Mouse (Mus musculus) CD4-positive naive resting alpha-beta T cell, adult 76 days (primary cell): ENCODE measurements around the gene Gm3138. TPM values are rescaled to one million over a fixed set of nuclear protein-coding genes. Genes with fewer than 3 reads are reported as not detected.

Experiments
- total RNA-seq: library from RNA; stranded (reverse); gene quantifications from one replicate; pipeline ENCODE4 v1.2.4, GENCODE M21; 2023

Gm3138 gene
- total RNA-seq: not detected

GRCm38 (mm10) chr14:4249331-4249730, at the start of gene Gm3138:
TSS of gene Gm3138 (plus strand) at chr14:4249631.

Other genes with a start within 250 kb of the Gm3138 start
- gene Gm5796, start 225.7 kb upstream of the Gm3138 start, total RNA-seq: not detected
- not detected for gene Gm3115, start 165.5 kb upstream of the Gm3138 start, total RNA-seq
- gene Gm8108, start 139.1 kb upstream of the Gm3138 start, total RNA-seq: 0.88 TPM
- gene Gm3127, start 84.6 kb upstream of the Gm3138 start, total RNA-seq: not detected
- not detected for gene Gm2974, start 67.1 kb upstream of the Gm3138 start, total RNA-seq
- not detected for gene Gm3149, start 67.7 kb downstream of the Gm3138 start, total RNA-seq
- 0.70 TPM for gene 2610042L04Rik, start 85.1 kb downstream of the Gm3138 start, total RNA-seq
- not detected for gene Gm3159, start 147.9 kb downstream of the Gm3138 start, total RNA-seq
- not detected for gene Gm3164, start 165.8 kb downstream of the Gm3138 start, total RNA-seq
- not detected for gene Gm3173, start 181.4 kb downstream of the Gm3138 start, total RNA-seq
- gene Gm3182, start 232.1 kb downstream of the Gm3138 start, total RNA-seq: not detected